Mouse (Mus musculus) MEL (cell line): ENCODE measurements at regions not wholly inside any gene's neighbourhood (a gene's known extent, or its start where the extent isn't known, plus 50 kb on each side); places are given as distances from the start of the nearest gene placed in this dataset.

Experiments
- CTCF ChIP-seq, 3 experiments: IDR thresholded peaks in 2 of 3; conservative IDR thresholded peaks in 1 of 3; 2 replicates each; pipeline ENCODE4 v1.5.1; 2011 to 2012; ENCODE audit warnings: low read length in 3 of 3, low read depth in 2 of 3, mild to moderate bottlenecking in 2 of 3, improper control_type of control experiment in 1 of 3, inconsistent platforms in 1 of 3, mixed read lengths in 1 of 3, moderate library complexity in 1 of 3; ENCODE audit not compliant: control insufficient read depth in 1 of 3, insufficient read depth in 1 of 3, poor library complexity in 1 of 3, severe bottlenecking in 1 of 3
- ETS1 ChIP-seq: IDR thresholded peaks from 2 replicates; pipeline ENCODE4 v1.6.1; 2012; ENCODE audit warnings: low read depth, mild to moderate bottlenecking, inconsistent platforms, low read length, improper control_type of control experiment, moderate library complexity
- HCFC1 ChIP-seq: IDR thresholded peaks from 2 replicates; pipeline ENCODE4 v1.6.1; 2012; ENCODE audit warnings: low read depth, mild to moderate bottlenecking, inconsistent platforms, low read length, improper control_type of control experiment, moderate library complexity
- MAX ChIP-seq: IDR thresholded peaks from 2 replicates; pipeline ENCODE4 v1.6.1; 2011; ENCODE audit warnings: low read length, improper control_type of control experiment
- MXI1 ChIP-seq: IDR thresholded peaks from 2 replicates; pipeline ENCODE4 v1.6.1; 2011; ENCODE audit warnings: mild to moderate bottlenecking, low read depth, low read length, improper control_type of control experiment
- POLR2AphosphoS5 ChIP-seq: IDR thresholded peaks from 2 replicates; pipeline ENCODE4 v1.6.1; 2012; ENCODE audit warnings: low read depth, borderline replicate concordance, mild to moderate bottlenecking, inconsistent platforms, low read length, moderate library complexity, mixed read lengths

DNA sequence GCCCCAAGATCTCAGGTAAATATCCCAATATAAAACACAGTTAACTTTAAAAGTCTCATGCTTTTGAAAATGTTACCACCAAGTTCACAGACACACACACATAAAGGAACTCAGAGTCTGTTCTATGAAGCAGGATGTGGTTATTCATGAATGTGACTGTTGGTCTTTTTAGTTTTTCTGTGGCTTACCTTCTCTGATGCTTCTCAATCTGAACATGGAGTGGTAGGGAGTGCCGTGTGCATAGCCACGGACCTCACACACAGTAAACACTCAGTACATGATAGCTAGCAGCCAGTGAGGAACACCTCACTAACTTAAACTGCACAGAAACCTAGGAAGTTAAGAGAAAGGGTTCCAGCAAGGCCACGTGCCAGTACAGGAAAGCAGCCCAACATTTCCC, 186.3 kb upstream of the Mvb12b start:
- no peak for TF ChIP-seq MAX
- TF ChIP-seq POLR2AphosphoS5 = no peak
- TF ChIP-seq CTCF (IDR thresholded peaks at IDR 0.05 in 2 of 3, conservative IDR thresholded peaks at IDR 0.05 in 1 of 3; ENCODE audit: control insufficient read depth in 1 of 3, insufficient read depth in 1 of 3, low read depth in 2 of 3, low read length in 3 of 3, poor library complexity in 1 of 3, severe bottlenecking in 1 of 3) = no peak
- TF ChIP-seq MXI1 = no peak
- TF ChIP-seq ETS1 = no peak
- no peak for TF ChIP-seq HCFC1
